Mouse (Mus musculus) testis, postnatal 10 days (tissue): ENCODE measurements around the gene Vezf1.

ENCODE experiments used
- DNase-seq: peaks from one replicate; pipeline ENCODE4 v3.0.0; 2021; ENCODE audit warnings: low spot score

The Vezf1 gene

DNA sequence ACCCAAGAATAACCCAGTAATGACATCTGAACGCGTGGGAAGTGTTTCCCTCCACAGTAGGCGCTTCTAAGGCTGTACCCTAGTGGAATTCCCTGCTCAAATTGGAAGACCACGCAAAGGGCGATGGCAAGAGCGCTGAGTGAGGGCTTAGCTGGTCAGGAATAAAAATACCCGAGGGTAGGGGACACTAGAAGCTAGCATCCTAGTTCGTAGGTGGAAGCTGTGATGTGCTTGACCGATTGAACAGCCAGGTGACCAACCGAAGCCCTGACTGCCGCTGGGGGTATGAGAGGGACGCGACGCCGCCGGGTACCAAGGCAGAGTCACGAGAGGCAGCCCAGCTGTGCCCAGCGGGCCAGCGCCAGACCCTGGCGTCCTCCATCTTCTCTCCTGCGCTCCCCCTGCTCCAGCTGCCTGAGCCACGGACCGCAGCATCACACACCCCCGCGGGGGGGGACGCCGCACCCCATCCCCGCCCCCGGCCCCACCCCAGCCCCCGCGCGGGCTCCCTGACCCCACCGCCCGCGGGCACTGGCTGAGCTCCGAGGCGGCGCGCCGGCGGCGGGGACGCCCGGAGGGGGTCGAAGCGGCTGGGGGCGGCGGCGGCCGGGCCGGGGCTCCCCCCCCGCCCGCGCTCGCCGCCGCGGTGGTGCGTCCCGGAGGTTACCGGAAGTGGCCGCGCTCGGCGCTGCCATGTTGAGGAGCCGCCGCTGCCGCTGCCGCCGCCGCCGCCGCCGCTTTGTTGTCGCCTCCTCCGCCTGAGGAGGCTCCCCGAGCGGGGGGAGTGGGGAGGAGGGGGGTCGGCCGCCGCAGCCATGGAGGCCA lies at the start of gene Vezf1:
TSS of gene Vezf1 (plus strand) at position 694 of the 825 bp plus-strand sequence.
- peak; percentile 86 for DNase-seq

DNA sequence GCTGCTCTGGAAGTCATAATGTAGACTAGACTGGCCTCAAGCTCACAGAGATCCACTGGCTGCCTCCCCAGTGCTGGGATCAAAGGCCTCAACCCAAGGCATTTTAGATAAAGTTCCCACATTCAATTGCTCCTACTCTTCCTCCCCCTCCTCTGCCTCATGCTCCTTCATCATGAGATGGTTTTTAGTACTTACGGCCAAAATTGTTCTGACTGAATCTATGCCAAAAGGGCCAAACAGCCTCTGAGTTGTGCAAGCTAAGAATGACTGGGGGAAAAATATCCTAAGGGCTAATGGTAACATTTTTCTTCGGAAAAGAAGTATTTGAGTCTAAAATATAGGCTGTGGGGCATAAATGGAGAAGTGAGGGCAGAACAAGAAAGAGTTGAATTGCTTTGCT lies 44.1 kb upstream of the Vezf1 start:
- DNase-seq, result no peak

DNA sequence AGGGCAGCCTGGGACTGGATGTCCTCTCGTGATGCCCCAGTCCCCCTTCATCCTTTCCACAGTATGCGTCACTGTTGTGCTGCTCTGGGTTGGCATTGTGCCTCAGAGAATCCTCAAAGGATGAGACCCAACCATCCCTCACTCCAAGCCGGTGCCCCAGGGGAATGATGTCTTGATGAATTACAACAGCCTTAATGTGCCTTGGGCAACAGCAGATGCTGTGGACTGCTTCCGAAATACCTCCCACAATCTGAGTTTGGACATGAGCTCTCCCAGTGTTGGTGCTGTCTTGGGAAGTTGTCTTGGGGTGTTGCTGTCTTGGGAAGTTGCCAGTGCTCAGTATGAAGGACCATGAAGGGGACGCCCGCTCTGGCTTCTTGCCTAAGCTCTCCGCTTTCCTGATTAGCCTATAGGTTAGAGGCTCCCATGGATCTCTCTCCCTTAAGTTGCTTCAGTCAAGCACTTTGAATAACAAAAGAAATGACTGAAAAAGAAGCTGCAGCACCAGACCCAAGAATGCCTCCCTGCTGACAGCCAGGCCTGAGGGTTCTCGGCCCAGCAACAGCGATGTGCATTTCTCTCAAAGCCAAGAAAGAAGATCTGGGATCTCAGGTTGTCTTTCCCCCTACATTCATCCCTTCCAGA lies 40.6 kb upstream of the Vezf1 start:
- no peak for DNase-seq

DNA sequence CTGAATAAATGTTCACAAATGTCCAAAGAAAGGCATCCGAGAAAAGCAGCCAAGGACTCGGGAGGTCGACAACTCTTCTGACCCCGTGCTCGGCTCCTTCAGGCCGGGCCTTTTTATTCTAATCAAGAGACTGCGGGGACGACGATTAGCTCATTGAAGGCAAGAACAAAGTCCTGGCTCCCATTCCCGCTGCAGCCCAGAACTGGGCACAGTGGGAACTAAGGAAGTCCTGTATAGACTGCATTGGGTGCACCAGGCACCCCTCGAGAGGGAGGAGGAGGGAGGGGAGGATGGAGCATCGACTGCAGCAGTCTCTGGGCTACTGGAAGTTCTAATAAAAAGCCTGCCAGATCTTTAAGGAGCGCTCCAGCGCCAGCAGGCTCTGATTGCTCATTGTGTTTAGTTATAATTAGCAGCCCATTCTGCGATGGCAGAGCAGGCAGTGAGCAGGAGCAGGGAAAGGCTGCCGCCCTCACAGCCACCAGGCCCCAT lies 39.8 kb upstream of the Vezf1 start:
- DNase-seq, result no peak

DNA sequence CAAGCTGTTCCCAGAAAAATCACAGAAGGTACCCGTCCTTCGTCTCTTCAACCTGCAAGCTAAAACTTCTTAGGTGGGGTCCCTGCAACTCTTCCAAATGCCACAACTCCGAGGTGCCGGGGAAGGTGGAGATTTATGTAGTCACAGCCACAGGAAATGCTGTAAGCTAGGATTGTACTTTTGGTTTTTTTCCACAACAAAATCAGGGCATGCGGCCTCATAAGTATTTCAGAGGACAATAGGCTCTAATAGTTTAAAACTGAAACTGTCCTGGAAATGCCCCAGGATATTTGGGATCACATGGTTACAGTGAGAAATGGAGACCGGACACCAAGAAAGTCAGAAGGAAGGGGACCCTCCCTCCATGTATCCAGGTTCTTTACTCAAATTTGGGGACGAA lies 37.9 kb upstream of the Vezf1 start:
- DNase-seq, result no peak

DNA sequence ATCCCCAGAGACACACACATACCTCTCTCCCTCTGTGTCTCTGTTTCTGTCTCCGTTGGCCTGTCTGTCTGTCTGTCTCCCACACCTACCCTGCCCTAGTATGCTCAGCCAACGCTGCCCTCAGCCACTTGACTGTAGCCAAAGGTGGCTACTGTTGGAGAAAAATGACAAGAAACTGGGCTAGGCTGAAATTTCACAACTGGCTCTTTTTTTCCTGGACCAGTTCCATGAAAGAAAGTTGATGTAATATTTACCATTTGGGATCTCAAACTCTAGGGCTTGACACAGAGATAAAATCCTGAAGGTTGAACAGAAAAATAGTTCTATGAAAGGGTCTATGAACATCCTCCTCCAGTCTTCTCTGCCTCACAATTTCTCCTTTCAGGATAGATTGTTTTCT lies 37.2 kb upstream of the Vezf1 start:
- no peak for DNase-seq

DNA sequence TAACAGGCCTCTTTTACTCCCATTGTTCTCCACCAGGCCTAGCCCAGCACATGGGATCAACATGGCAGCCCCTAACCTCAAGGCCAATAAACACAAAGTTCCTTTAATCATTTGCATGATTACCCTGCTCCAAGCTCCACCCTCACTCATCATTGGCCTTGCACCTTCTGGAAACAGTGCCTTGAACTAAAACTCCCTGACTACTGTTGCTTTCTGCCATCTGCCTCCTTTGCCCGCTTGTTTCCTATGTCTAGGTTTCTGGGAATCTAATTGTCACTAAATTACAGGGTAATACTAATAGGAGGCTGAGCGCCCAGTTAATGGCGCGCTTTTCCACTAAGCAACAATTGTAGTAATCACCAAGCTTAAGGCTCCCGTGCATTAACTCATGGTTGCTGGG lies 36.3 kb upstream of the Vezf1 start:
- no peak for DNase-seq

DNA sequence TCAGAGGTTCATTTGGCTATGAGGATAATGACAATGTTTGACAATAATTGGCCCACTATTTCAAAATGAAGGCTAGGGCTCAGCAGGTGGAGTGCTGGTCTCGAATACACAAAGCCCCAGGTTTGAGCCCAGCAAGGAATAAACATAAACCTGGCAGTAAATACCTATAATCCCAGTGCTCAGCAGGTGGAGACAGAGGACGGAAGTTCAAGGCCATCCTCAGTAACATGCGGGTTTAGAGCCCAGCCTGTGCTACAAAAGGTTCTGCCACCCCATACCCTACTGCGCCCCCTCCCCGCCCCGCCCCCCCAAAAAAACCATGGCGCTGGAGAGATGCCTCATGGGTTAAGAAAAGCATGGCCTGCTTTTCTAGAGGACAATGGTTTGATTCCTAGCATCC lies 32.1 kb upstream of the Vezf1 start:
- no peak for DNase-seq

DNA sequence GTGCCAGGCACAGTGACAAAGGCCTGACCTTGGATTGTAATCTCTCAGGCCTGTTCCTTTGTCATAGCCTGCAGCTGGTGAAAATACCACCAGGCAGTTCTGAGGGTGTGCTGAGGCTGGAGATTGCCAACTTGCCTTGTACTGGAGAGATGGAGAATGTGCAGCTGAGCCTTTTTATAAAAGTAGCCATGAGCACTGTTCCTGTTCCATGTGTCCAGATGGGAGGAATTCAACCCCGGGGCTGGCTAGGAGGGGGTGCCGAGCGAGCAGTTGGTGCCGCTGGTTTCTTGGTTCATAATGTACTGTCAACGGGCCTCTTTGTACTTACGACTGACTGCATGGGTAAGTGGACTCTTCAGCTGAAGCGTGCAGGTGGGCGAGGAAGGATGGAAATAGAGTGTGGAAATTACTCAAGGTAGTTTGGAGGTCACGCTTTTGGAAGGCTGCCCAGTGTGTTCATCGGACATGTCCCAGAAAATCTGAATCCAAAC lies 31.3 kb upstream of the Vezf1 start:
- no peak for DNase-seq

DNA sequence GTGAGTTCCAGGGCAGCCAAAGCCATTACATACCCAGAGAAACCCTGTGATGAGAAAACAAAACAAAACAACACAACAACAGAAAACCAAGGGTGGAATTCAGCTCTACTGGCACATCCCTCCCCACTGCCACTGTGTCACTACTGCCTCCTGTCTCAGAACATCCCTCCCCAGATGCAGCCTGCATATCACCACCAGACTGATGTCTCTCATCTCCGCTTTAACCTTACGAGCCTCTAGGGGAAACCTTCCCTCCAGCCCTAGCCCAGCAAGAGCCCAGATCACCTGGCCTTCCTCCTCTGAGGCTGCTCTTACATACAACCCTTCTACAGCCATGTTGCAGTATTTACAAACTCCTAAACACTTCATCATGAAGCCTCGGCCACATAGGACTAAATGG lies 30.7 kb upstream of the Vezf1 start:
- no peak for DNase-seq

DNA sequence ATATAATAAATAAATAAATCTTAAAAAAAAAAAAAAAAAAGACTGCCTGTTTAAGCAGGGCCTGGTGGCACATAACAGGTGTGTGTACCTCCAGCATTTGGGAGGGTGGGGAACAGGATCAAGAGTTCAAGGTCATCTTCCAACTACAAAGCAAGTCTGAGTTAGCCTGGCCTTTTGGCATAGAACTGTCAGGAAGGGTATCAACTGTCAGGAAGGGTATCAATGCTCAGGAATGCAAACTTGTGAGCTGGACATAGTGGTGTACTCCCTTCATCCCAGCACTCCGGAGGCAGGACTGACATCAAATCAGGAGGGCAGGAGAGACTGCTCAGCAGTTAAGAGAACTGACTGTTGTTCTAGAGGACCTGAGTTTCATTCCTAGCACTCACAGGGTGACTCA lies 29.0 kb upstream of the Vezf1 start:
- no peak for DNase-seq

DNA sequence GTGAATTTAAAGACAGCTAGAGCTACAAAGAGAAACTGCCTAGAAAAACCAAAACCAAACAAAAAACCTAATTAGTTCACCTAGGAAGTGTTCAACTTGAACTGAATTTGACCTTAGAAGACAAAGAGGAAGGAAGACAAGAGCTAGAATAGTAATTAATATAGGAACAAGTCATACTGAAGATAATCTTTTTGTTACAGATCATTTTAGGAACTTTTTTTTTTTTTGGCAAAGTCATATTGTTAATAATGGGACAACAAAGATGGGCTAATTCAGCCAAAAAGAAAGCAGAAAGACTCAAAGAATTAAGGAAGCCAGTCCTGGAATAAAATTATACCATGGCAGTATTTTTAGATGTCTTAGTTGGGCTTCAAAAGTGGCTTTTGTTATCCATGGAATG lies 23.8 kb upstream of the Vezf1 start:
- DNase-seq, result no peak

DNA sequence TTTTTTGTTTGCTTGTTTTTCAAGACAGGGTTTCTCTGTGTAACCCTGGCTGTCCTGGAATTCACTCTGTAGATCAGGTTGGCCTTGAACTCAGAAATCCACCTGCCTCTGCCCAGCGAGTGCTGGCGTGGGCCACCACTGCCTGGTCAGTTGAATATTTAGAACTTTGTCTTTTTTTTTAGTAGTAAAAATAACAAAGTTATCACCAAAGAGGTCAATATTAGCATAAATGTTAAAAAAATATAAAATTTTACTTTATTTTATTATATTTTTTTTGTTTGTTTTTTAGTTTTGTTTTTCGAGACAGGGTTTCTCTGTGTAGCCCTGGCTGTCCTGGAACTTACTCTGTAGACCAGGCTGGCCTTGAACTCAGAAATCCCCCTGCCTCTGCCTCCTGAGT lies 22.9 kb upstream of the Vezf1 start:
- peak; percentile 19 for DNase-seq

DNA sequence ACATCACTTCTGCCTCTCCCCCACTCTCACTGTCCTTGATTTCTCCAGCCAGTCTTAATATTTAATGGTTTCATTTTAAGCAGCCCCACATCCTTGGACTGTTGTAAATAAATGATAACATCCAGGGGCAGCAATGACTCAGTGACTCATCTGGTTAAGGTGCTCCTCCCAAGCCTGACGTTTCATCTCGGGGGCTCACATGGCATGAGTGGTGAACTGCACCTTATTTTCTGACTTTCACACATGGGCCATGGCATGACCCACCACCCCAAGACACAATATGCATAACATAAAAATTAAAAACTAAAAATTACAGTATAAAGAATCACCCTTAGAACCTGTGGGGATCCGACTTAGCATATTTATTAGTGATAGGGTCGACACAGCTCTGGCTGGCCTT lies 22.2 kb upstream of the Vezf1 start:
- DNase-seq, result peak; percentile 32

DNA sequence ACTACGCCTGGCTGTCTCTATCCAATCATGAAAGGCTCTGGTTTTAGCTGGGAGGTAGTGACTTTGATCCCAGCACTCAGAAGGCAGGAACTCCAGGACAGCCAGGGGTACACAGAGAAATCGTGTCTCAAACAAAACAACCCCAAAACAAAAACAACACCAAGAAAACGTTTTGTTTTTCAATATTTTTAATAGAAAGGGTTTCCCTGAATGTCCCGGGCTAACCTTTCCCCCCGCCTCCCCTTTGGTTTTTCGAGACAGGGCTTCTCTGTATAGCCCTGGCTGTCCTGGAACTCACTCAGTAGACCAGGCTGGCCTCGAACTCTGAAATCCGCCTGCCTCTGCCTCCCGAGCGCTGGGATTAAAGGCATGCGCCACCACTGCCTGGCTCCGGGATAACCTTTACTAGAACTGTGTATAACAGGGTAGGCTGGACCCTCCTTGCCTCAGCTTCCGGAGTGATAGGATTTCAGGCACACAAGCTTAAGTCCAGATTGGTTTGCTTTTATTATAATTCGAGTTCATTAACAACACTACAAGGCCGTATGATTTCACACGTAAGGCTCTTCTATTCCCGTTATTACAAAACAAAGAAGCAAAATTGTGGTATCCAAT lies 21.6 kb upstream of the Vezf1 start:
- peak; percentile 48 for DNase-seq

DNA sequence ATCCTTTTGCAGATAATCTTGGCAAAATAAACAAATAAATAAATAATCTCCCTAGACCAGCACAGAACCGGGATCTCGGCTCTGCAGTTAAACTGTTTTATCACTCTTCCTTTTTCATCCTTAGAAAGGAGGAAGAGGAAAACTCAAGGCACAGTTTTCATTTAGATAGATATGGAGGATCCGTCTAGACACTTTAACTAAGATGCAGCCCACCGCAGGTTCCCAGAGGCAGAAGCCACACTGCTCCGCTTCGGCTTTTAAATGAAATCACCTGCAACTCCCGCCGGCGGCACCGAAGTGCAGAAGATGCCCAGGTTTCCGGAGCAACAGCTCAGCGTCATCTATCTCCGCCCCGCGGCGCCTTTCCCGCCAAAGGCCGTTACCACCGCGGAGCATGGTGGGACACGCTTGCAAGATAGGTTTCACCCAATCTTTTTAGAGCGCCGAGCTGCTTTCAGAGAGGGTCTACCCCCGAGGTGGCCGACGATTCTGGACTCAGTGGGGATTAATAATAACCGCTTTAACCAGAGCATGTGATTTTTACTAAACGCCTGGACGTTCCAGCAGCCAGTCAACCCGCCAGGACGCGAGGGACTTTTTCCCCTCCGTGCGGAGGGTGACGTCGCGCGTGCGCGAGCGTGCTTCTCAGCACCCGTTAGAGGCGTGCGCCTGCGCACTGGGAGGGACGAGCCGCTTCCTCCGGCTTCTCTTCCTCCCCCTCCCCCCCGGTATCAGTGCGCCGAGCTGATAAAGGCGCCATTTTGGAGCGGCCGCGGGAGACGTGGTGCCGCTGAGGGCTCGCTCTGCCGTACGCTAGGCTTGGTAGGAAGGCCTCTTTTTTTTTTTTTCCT lies 20.9 kb upstream of the Vezf1 start, which contains the start of gene Srsf1:
TSS of gene Srsf1 (plus strand) at position 430 of the 851 bp plus-strand sequence.
- peak; percentile 98 for DNase-seq

DNA sequence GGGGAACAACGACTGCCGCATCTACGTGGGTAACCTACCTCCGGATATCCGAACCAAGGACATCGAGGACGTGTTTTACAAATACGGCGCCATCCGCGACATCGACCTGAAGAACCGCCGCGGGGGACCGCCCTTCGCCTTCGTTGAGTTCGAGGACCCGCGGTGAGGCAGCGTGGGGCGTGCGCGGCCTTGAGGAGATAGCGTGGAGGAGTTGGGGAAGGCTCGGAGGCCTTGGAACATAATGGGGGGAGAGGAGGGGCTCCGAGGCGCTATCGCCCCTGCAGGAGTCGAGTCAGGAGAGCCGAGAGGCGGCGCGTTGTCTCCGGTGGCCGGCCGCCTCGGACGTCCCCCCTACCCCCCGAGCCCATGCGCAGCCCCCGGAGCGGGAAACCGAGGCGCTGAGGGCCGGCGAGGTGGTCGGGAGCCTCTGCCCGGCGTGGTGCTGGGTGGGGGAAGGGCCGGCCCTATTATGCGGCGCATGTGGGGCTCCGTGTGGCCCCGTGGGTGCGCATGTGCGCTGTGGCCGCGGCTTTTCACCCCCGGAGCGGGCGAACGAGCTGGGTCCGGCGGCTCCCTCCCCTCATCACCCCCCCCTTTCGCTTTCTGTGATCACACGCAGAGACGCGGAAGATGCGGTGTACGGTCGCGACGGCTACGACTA lies 20.1 kb upstream of the Vezf1 start:
- peak; percentile 85 for DNase-seq

DNA sequence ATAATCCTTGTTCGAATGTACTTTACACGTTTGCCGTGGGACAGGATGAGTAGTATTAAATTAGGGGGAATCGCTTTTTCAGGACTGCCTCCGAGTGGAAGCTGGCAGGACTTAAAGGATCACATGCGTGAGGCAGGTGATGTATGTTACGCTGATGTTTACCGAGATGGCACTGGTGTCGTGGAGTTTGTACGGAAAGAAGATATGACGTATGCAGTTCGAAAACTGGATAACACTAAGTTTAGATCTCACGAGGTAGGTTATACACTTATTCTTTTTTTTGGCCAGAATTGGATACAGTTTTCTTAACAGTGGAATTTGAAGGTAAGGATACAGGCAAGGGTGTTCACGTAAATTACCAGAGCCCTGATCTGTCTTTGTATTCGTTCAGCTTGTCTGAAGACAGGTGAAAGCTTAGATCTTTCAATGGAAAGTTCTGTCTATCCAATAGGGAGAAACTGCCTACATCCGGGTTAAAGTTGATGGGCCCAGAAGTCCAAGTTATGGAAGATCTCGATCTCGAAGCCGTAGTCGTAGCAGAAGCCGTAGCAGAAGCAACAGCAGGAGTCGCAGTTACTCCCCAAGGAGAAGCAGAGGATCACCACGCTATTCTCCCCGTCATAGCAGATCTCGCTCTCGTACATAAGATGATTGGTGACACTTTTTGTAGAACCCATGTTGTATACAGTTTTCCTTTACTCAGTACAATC lies 19.0 kb upstream of the Vezf1 start:
- peak; percentile 37 for DNase-seq

DNA sequence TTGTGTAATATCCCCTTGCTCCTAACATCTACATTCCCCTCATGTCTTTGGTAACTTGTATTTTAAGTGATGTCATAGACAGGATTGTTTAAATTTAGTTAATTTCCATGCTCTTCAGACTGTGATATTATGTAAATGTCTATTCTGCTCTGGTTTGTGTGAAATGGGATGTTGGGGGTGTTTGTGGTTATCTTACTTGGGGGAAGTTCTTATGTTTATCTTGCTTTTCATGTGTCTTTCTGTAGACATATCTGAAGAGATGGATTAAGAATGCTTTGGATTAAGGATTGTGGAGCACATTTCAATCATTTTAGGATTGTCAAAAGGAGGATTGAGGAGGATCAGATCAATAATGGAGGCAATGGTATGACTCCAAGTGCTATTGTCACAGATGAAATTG lies 18.3 kb upstream of the Vezf1 start:
- DNase-seq, result no peak

DNA sequence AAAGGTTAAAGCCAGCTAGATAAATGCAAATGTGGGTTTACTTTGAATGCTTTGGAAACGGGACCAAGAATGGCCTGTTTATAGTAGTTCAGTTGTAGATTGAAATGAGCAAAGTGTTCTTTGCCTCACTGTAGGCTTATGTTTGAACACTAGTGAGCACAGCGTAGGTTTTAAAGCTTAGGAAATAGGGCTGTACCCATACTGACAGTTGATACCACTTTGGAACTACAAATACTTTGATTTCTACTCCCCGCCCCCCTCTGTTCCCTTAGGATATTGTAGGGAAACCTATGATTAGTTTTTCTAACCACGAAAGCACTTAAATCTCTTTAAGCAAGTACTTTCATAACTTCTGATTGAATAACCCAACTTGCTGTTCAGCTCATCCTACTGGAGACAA lies 15.4 kb upstream of the Vezf1 start:
- peak; percentile 4 for DNase-seq

DNA sequence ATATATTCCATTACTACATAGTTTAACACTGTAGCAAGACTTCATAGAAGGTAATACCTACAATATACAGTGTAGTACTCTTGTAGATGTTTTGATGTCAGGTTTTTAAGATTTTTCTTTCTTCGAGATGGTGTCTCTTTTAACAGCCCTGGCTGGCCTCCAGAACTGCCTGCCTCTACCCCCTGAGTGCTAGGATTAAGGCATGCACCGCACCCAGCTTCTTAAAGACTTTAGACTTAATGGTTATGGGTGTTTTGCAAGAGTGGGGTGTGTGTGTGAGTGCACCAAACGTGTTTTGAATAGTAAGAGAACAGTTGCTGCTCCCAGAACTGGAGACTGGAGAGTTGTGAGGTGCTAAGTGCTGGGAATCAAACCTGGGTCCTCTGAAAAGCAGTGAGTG lies 14.3 kb upstream of the Vezf1 start:
- peak; percentile 54 for DNase-seq
